Mouse (Mus musculus): Measurements from ENCODE around the gene Sik3. TPM values are rescaled to one million over a fixed set of nuclear protein-coding genes. Genes with fewer than 3 reads are reported as not detected.

Sik3 gene
- polyA plus RNA-seq, 1 experiment from 2014 or later = 9.6 TPM

- peaks cover 19% of the 10 kb centered on the region for H3K4me1 ChIP-seq (ENCODE audit: control insufficient read depth, insufficient read depth, low read length)
Observed at GRCm38 (mm10) chr9:46035290-46035871, 22.8 kb downstream of the Sik3 start.

DNA sequence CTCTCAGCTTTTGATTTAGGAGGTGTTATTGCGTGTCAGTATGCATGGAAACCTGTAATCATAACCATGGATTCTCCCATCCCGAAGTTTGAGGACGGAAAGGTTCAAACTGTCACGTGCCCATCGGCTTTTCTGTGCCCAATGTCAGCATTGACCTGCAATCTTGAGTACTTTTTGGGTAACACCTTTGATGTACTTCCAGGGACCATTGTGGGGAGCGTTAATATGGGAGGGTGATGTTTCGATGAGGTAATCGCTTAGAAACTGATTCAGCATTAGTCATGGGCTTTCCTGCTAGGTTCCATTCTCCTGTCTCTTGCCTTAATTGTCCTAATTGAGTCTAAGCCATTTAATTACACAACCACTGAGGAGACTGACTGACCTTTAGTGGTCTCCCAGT is 24.3 kb downstream of the Sik3 start:
- Histone ChIP-seq H3K4me3 (ENCODE audit: low read depth, low read length) (no peak overlapping the region), H3K4me1 (ENCODE audit: control insufficient read depth, insufficient read depth, low read length) (peaks cover 14% of the 10 kb centered on the region), H3K36me3 (ENCODE audit: control insufficient read depth, insufficient read depth, low read length) (no peaks in the 10 kb centered on the region), H3K9me3 (ENCODE audit: control insufficient read depth, low read depth, low read length) (no peaks in the 10 kb centered on the region), H3K27me3 (ENCODE audit: control insufficient read depth, insufficient read depth, low read length) (no peaks in the 10 kb centered on the region), H3K9ac (replicated peaks; ENCODE audit: low read depth, low read length) (no peak overlapping the region), H3K27ac (ENCODE audit: low read length) (no peak overlapping the region), H3K4me2 (replicated peaks; ENCODE audit: low read depth, low read length) (no peak overlapping the region)
- no peak for ATAC-seq (ENCODE audit: insufficient number of reproducible peaks, insufficient read depth, low FRiP score, low read depth)
- WGBS = 95% methylated on average over 8 of the region's 8 CpGs

More at GRCm38 (mm10) chr9:46035290-46035871, 22.8 kb downstream of the Sik3 start:
- H3K27me3 ChIP-seq (ENCODE audit: control insufficient read depth, insufficient read depth, low read length) = no peaks in the 10 kb centered on the region
- H3K36me3 ChIP-seq (ENCODE audit: control insufficient read depth, insufficient read depth, low read length) = no peaks in the 10 kb centered on the region
- H3K27ac ChIP-seq (ENCODE audit: low read length) = no peak overlapping the region
- no peak for ATAC-seq (ENCODE audit: insufficient number of reproducible peaks, insufficient read depth, low FRiP score, low read depth)
- H3K4me2 ChIP-seq (replicated peaks; ENCODE audit: low read depth, low read length) = no peak overlapping the region
- H3K9ac ChIP-seq (replicated peaks; ENCODE audit: low read depth, low read length) = no peak overlapping the region
- no peaks in the 10 kb centered on the region for H3K9me3 ChIP-seq (ENCODE audit: control insufficient read depth, low read depth, low read length)
- whole genome bisulfite sequencing = 40% methylated on average over 9 of the region's 9 CpGs
- H3K4me3 ChIP-seq (ENCODE audit: low read depth, low read length) = no peak overlapping the region

DNA sequence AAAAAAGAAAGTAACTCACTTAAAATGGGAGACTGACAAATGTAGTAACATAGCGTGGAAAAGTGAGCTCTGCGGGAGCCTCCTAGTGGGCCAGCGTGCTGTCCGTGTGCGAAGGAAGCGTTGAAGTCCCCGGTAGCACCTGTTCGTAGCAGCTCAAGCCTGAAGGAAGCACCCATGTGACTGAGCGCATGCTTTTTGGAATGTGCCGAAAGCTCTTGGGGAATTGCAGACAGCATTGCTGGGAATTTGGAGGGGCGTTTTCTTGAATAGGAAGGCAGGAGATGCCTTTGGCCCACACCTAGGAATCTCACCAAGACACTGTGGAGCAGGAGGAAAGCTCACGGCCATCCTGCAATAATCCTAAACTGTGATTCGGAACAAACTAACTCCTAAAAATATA is 26.2 kb downstream of the Sik3 start:
- Histone ChIP-seq H3K27ac (ENCODE audit: low read length) (no peak overlapping the region), H3K9ac (replicated peaks; ENCODE audit: low read depth, low read length) (no peak overlapping the region), H3K4me1 (ENCODE audit: control insufficient read depth, insufficient read depth, low read length) (peaks cover 7% of the 10 kb centered on the region; the same call in 1 of the 2 replicates), H3K27me3 (ENCODE audit: control insufficient read depth, insufficient read depth, low read length) (no peaks in the 10 kb centered on the region), H3K9me3 (ENCODE audit: control insufficient read depth, low read depth, low read length) (no peaks in the 10 kb centered on the region), H3K36me3 (ENCODE audit: control insufficient read depth, insufficient read depth, low read length) (no peaks in the 10 kb centered on the region), H3K4me3 (ENCODE audit: low read depth, low read length) (no peak overlapping the region), H3K4me2 (replicated peaks; ENCODE audit: low read depth, low read length) (no peak overlapping the region)
- 90% methylated on average over 13 of the region's 13 CpGs for WGBS
- ATAC-seq (ENCODE audit: insufficient number of reproducible peaks, insufficient read depth, low FRiP score, low read depth) = no peak

DNA sequence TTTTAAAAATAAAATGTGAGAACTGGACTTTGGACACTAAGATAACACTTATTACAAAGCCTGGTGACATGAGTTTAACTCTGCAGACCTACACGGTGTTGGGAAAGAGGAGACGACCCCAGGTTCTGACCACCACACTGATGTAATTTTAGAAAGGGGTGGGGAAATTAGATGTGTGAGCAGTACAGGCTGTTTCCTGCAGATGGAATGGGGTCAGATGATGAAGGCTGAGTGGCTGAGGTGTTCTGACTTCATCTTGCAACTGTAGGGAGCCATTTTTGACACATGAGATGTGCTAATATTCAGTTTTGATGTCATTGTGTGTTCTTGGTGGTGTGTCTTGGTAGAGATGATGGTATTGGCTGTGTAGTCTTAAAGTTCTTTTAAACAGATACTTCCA is 28.6 kb downstream of the Sik3 start:
- H3K9ac ChIP-seq (replicated peaks; ENCODE audit: low read depth, low read length) = no peak overlapping the region
- no peak overlapping the region for H3K27ac ChIP-seq (ENCODE audit: low read length)
- no peaks in the 10 kb centered on the region for H3K9me3 ChIP-seq (ENCODE audit: control insufficient read depth, low read depth, low read length)
- no peak overlapping the region for H3K4me2 ChIP-seq (replicated peaks; ENCODE audit: low read depth, low read length)
- H3K4me1 ChIP-seq (ENCODE audit: control insufficient read depth, insufficient read depth, low read length) = no peaks in the 10 kb centered on the region
- no peak for ATAC-seq (ENCODE audit: insufficient number of reproducible peaks, insufficient read depth, low FRiP score, low read depth)
- 74% methylated on average over 2 of the region's 2 CpGs for WGBS
- no peak overlapping the region for H3K4me3 ChIP-seq (ENCODE audit: low read depth, low read length)
- H3K36me3 ChIP-seq (ENCODE audit: control insufficient read depth, insufficient read depth, low read length) = no peaks in the 10 kb centered on the region
- H3K27me3 ChIP-seq (ENCODE audit: control insufficient read depth, insufficient read depth, low read length) = no peaks in the 10 kb centered on the region

- ATAC-seq (ENCODE audit: insufficient number of reproducible peaks, insufficient read depth, low FRiP score, low read depth) = no peak
- H3K36me3 ChIP-seq (ENCODE audit: control insufficient read depth, insufficient read depth, low read length) = no peaks in the 10 kb centered on the region
- no peaks in the 10 kb centered on the region for H3K9me3 ChIP-seq (ENCODE audit: control insufficient read depth, low read depth, low read length)
- H3K4me2 ChIP-seq (replicated peaks; ENCODE audit: low read depth, low read length) = no peak overlapping the region
- 74% methylated on average over 3 of the region's 3 CpGs for WGBS
- no peak overlapping the region for H3K27ac ChIP-seq (ENCODE audit: low read length)
- H3K27me3 ChIP-seq (ENCODE audit: control insufficient read depth, insufficient read depth, low read length) = no peaks in the 10 kb centered on the region
- no peak overlapping the region for H3K4me3 ChIP-seq (ENCODE audit: low read depth, low read length)
- no peaks in the 10 kb centered on the region for H3K4me1 ChIP-seq (ENCODE audit: control insufficient read depth, insufficient read depth, low read length)
- H3K9ac ChIP-seq (replicated peaks; ENCODE audit: low read depth, low read length) = no peak overlapping the region
Observed at GRCm38 (mm10) chr9:46042387-46042786, 29.8 kb downstream of the Sik3 start.

- ATAC-seq (ENCODE audit: insufficient number of reproducible peaks, insufficient read depth, low FRiP score, low read depth) = no peak
- Histone ChIP-seq H3K27me3 (ENCODE audit: control insufficient read depth, insufficient read depth, low read length) (no peaks in the 10 kb centered on the region), H3K27ac (ENCODE audit: low read length) (no peak overlapping the region), H3K9me3 (ENCODE audit: control insufficient read depth, low read depth, low read length) (no peaks in the 10 kb centered on the region), H3K4me1 (ENCODE audit: control insufficient read depth, insufficient read depth, low read length) (peaks cover 3% of the 10 kb centered on the region; the same call in 1 of the 2 replicates), H3K4me3 (ENCODE audit: low read depth, low read length) (no peak overlapping the region), H3K4me2 (replicated peaks; ENCODE audit: low read depth, low read length) (no peak overlapping the region), H3K9ac (replicated peaks; ENCODE audit: low read depth, low read length) (no peak overlapping the region), H3K36me3 (ENCODE audit: control insufficient read depth, insufficient read depth, low read length) (no peaks in the 10 kb centered on the region)
- WGBS = 91% methylated on average over 8 of the region's 8 CpGs
Observed at GRCm38 (mm10) chr9:46043626-46044025, 31.0 kb downstream of the Sik3 start.

DNA sequence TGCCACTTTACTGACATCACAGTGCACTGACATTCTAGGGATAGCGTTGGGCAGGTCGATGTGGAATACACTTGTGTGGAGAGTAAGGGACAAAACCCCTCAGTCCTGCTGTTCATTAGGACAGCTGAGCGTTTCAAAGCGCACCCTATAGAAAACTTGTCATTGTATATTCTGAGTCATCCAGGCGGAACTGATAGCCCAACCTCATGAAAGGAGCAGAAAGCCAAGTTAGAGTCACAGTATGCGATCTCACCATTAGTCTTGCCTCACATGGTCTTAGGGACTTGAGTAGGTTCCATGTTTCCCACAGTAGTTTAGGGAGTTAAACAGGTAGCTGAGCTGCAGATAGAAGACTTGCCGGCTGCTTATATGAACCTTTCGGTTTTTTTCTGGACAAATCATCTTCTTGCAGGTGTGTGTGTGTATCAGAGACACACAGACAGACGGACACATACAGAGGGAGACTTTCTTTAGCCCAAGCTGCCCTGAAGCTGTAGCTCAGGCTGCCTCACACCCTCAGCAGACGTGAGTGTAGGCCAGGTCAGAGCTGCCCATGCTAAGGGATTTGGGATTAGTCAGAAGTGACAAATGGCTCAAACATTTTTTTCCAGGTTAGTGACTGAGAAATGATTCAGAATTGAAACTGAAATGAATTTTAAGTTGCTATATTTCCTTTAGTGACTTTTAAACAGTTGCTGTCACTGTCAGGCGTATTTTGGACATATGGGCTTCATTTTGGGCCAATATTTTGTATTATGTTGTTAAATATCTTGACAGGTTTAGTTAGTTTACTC is 34.3 kb downstream of the Sik3 start:
- no peaks in the 10 kb centered on the region for H3K9me3 ChIP-seq (ENCODE audit: control insufficient read depth, low read depth, low read length)
- 83% methylated on average over 11 of the region's 11 CpGs for WGBS
- no peak overlapping the region for H3K27ac ChIP-seq (ENCODE audit: low read length)
- no peak overlapping the region for H3K9ac ChIP-seq (replicated peaks; ENCODE audit: low read depth, low read length)
- peaks cover 8% of the 10 kb centered on the region; the same call in 1 of the 2 replicates for H3K4me1 ChIP-seq (ENCODE audit: control insufficient read depth, insufficient read depth, low read length)
- H3K36me3 ChIP-seq (ENCODE audit: control insufficient read depth, insufficient read depth, low read length) = no peaks in the 10 kb centered on the region
- no peak overlapping the region for H3K4me2 ChIP-seq (replicated peaks; ENCODE audit: low read depth, low read length)
- H3K27me3 ChIP-seq (ENCODE audit: control insufficient read depth, insufficient read depth, low read length) = no peaks in the 10 kb centered on the region
- no peak for ATAC-seq (ENCODE audit: insufficient number of reproducible peaks, insufficient read depth, low FRiP score, low read depth)
- no peak overlapping the region for H3K4me3 ChIP-seq (ENCODE audit: low read depth, low read length)

GRCm38 (mm10) chr9:46049525-46049924 is 36.9 kb downstream of the Sik3 start:
- Histone ChIP-seq H3K27me3 (ENCODE audit: control insufficient read depth, insufficient read depth, low read length) (no peaks in the 10 kb centered on the region), H3K4me3 (ENCODE audit: low read depth, low read length) (no peak overlapping the region), H3K9ac (replicated peaks; ENCODE audit: low read depth, low read length) (no peak overlapping the region), H3K27ac (ENCODE audit: low read length) (no peak overlapping the region), H3K9me3 (ENCODE audit: control insufficient read depth, low read depth, low read length) (no peaks in the 10 kb centered on the region), H3K4me2 (replicated peaks; ENCODE audit: low read depth, low read length) (no peak overlapping the region), H3K36me3 (ENCODE audit: control insufficient read depth, insufficient read depth, low read length) (no peaks in the 10 kb centered on the region), H3K4me1 (ENCODE audit: control insufficient read depth, insufficient read depth, low read length) (peaks cover 8% of the 10 kb centered on the region; the same call in 1 of the 2 replicates)
- 72% methylated on average over 7 of the region's 7 CpGs for WGBS
- ATAC-seq (ENCODE audit: insufficient number of reproducible peaks, insufficient read depth, low FRiP score, low read depth) = no peak

Measured in stomach, embryonic 14.5 days (tissue).